Mouse (Mus musculus) testis, adult 2 months (tissue): ENCODE results near the gene Rgsl1. TPM values are rescaled to one million over a fixed set of nuclear protein-coding genes. Genes with fewer than 3 reads are reported as not detected.
"Not testable (repeated sequence)": the region's sequence is repeated elsewhere in the genome, so short reads cannot be mapped to it uniquely, and the experiment has no call there.

Experiments
- H3K27ac ChIP-seq: fragments of 200-500 bp; 2 replicates; pipeline ENCODE4 v1.5.1; 2012; ENCODE audit warnings: low read depth, low read length; ENCODE audit not compliant: control insufficient read depth, insufficient read depth
- H3K27me3 ChIP-seq: fragments of 200-500 bp; 2 replicates; pipeline ENCODE4 v1.6.1; 2012; ENCODE audit warnings: mild to moderate bottlenecking, low read length, moderate library complexity; ENCODE audit not compliant: control insufficient read depth, insufficient read depth
- H3K36me3 ChIP-seq: fragments of 200-500 bp; 2 replicates; pipeline ENCODE4 v1.6.1; 2012; ENCODE audit warnings: mild to moderate bottlenecking, low read length; ENCODE audit not compliant: control insufficient read depth, insufficient read depth
- H3K4me1 ChIP-seq: fragments of 200-500 bp; 2 replicates; pipeline ENCODE4 v1.6.1; 2012; ENCODE audit warnings: low read length; ENCODE audit not compliant: control insufficient read depth, insufficient read depth
- H3K4me3 ChIP-seq: fragments of 200-500 bp; 2 replicates; pipeline ENCODE4 v1.5.1; 2012; ENCODE audit warnings: low read depth, mild to moderate bottlenecking, low read length, moderate library complexity, mixed read lengths; ENCODE audit not compliant: control insufficient read depth
- CTCF ChIP-seq: fragments of 200-500 bp; IDR thresholded peaks from 2 replicates; pipeline ENCODE4 v1.5.1; 2012; ENCODE audit warnings: low read depth, mild to moderate bottlenecking, inconsistent platforms, low read length, moderate library complexity; ENCODE audit not compliant: control insufficient read depth, insufficient read depth, insufficient replicate concordance
- POLR2A ChIP-seq: fragments of 200-500 bp; IDR thresholded peaks from 2 replicates; pipeline ENCODE4 v1.6.1; 2012; ENCODE audit warnings: low read depth, mild to moderate bottlenecking, inconsistent platforms, low read length, moderate library complexity; ENCODE audit not compliant: control insufficient read depth
- polyA plus RNA-seq: library from polyadenylated mRNA; depleted of rRNA; stranded (reverse); fragments of >200 nt; gene quantifications from 2 replicates; pipeline ENCODE4 v1.2.3, GENCODE M21; 2012; rRNA removed

Gene Rgsl1
- polyA plus RNA-seq = 21.2 and 22.6 TPM in 2 replicates

- Histone ChIP-seq H3K4me1 (peaks cover 3% of the 10 kb centered on the region), H3K27me3 (no peaks in the 10 kb centered on the region), H3K36me3 (no peaks in the 10 kb centered on the region), H3K4me3 (peak within 1 kb of the TSS; percentile 59), H3K27ac (no peak within 1 kb of the TSS)
- TF ChIP-seq POLR2A (peak; percentile 22; the same call in 1 of the 2 replicates), CTCF (no peak)
These were observed at the start of gene Rgsl1 for GRCm38 (mm10) chr1:153844042-153844441. Gene Rgsl1, minus strand, starts transcription at chr1:153844142.

- Histone ChIP-seq H3K4me1 (no peaks in the 10 kb centered on the region; the same call in 1 of the 2 replicates), H3K27ac (no peak within 1 kb of the TSS), H3K36me3 (no peaks in the 10 kb centered on the region), H3K4me3 (no peak within 1 kb of the TSS), H3K27me3 (no peaks in the 10 kb centered on the region)
- TF ChIP-seq POLR2A (no peak), CTCF (no peak)
These were observed 47.5 kb upstream of the Rgsl1 start, which contains the start of gene Teddm1a for GRCm38 (mm10) chr1:153891442-153891841. Gene Teddm1a, plus strand, starts transcription at chr1:153891742.

GRCm38 (mm10) chr1:153890121-153890520 is 46.2 kb upstream of the Rgsl1 start:
- no peak overlapping the region for H3K27ac ChIP-seq
- no peak overlapping the region for H3K4me3 ChIP-seq
- H3K27me3 ChIP-seq = no peaks in the 10 kb centered on the region
- TF ChIP-seq CTCF (no peak), POLR2A (no peak)
- no peaks in the 10 kb centered on the region for H3K36me3 ChIP-seq
- peaks cover 5% of the 10 kb centered on the region for H3K4me1 ChIP-seq

- H3K27ac ChIP-seq = no peak overlapping the region
- H3K4me1 ChIP-seq = peaks cover 5% of the 10 kb centered on the region
- TF ChIP-seq CTCF (no peak), POLR2A (no peak)
- H3K27me3 ChIP-seq = no peaks in the 10 kb centered on the region
- H3K4me3 ChIP-seq = no peak overlapping the region
- no peaks in the 10 kb centered on the region for H3K36me3 ChIP-seq
These were observed 42.2 kb upstream of the Rgsl1 start for GRCm38 (mm10) chr1:153886024-153886633.

- not testable (repeated sequence) for H3K27me3 ChIP-seq, H3K36me3 ChIP-seq, H3K4me1 ChIP-seq, H3K4me3 ChIP-seq, H3K27ac ChIP-seq
These were observed 36.4 kb upstream of the Rgsl1 start for GRCm38 (mm10) chr1:153880391-153880790.

- TF ChIP-seq POLR2A = no peak
- TF ChIP-seq CTCF = no peak
- Histone ChIP-seq H3K4me1 (no peaks in the 10 kb centered on the region), H3K4me3 (no peak within 1 kb of the TSS), H3K36me3 (no peaks in the 10 kb centered on the region), H3K27me3 (no peaks in the 10 kb centered on the region), H3K27ac (no peak within 1 kb of the TSS)
These were observed 30.1 kb upstream of the Rgsl1 start, which contains the start of gene Teddm1b for GRCm38 (mm10) chr1:153874045-153874444. Gene Teddm1b, plus strand, starts transcription at chr1:153874345.

GRCm38 (mm10) chr1:153855946-153856345 is 12.0 kb upstream of the Rgsl1 start:
- Histone ChIP-seq H3K36me3 (no peaks in the 10 kb centered on the region), H3K4me3 (no peak overlapping the region), H3K4me1 (no peaks in the 10 kb centered on the region), H3K27me3 (no peaks in the 10 kb centered on the region), H3K27ac (no peak overlapping the region)
- no peak for TF ChIP-seq POLR2A
- TF ChIP-seq CTCF = no peak

GRCm38 (mm10) chr1:153852696-153853095 is 8.8 kb upstream of the Rgsl1 start:
- not testable (repeated sequence) for H3K27me3 ChIP-seq, H3K36me3 ChIP-seq, H3K27ac ChIP-seq, H3K4me1 ChIP-seq, H3K4me3 ChIP-seq
